Mouse (Mus musculus) MEL (cell line): ENCODE results near the gene Map4k1.

Experiments
- CTCF ChIP-seq, 3 experiments: IDR thresholded peaks in 2 of 3; conservative IDR thresholded peaks in 1 of 3; 2 replicates each; pipeline ENCODE4 v1.5.1; 2011 to 2012; ENCODE audit warnings: low read length in 3 of 3, low read depth in 2 of 3, mild to moderate bottlenecking in 2 of 3, improper control_type of control experiment in 1 of 3, inconsistent platforms in 1 of 3, mixed read lengths in 1 of 3, moderate library complexity in 1 of 3; ENCODE audit not compliant: control insufficient read depth in 1 of 3, insufficient read depth in 1 of 3, poor library complexity in 1 of 3, severe bottlenecking in 1 of 3
- E2F4 ChIP-seq: IDR thresholded peaks from 2 replicates; pipeline ENCODE4 v1.6.1; 2011; ENCODE audit warnings: low read depth, low read length, improper control_type of control experiment, borderline replicate concordance
- EP300 ChIP-seq, 2 experiments: IDR thresholded peaks; 2 replicates each; pipeline ENCODE4 v1.6.1; 2011; ENCODE audit warnings: improper control_type of control experiment in 2 of 2, low read length in 2 of 2, low read depth in 1 of 2, mild to moderate bottlenecking in 1 of 2
- MEF2A ChIP-seq: IDR thresholded peaks from 2 replicates; pipeline ENCODE4 v1.6.1; 2014; ENCODE audit warnings: low read depth, mild to moderate bottlenecking, inconsistent platforms, low read length, improper control_type of control experiment; ENCODE audit not compliant: poor library complexity, insufficient replicate concordance, severe bottlenecking; ENCODE audit errors: extremely low read depth
- POLR2A ChIP-seq, 2 experiments: IDR thresholded peaks; 2 replicates each; pipeline ENCODE4 v1.6.1; 2011 to 2012; ENCODE audit warnings: low read length in 2 of 2, mild to moderate bottlenecking in 2 of 2, control low read depth in 1 of 2, improper control_type of control experiment in 1 of 2, low read depth in 1 of 2, moderate library complexity in 1 of 2; ENCODE audit not compliant: control insufficient read depth in 1 of 2, insufficient read depth in 1 of 2, poor library complexity in 1 of 2
- POLR2AphosphoS5 ChIP-seq: IDR thresholded peaks from 2 replicates; pipeline ENCODE4 v1.6.1; 2012; ENCODE audit warnings: low read depth, borderline replicate concordance, mild to moderate bottlenecking, inconsistent platforms, low read length, moderate library complexity, mixed read lengths
- RCOR1 ChIP-seq: IDR thresholded peaks from 2 replicates; pipeline ENCODE4 v1.6.1; 2012; ENCODE audit warnings: low read depth, mild to moderate bottlenecking, inconsistent platforms, low read length, improper control_type of control experiment
- SMC3 ChIP-seq: IDR thresholded peaks from 2 replicates; pipeline ENCODE4 v1.6.1; 2011; ENCODE audit warnings: low read depth, low read length, improper control_type of control experiment
- TAL1 ChIP-seq: IDR thresholded peaks from 2 replicates; pipeline ENCODE4 v1.6.1; 2012; ENCODE audit warnings: mild to moderate bottlenecking, inconsistent platforms, low read length, moderate library complexity, mixed read lengths
- TBP ChIP-seq: IDR thresholded peaks from 2 replicates; pipeline ENCODE4 v1.8.0; 2011; ENCODE audit warnings: low read depth, low read length, improper control_type of control experiment
- TCF12 ChIP-seq: IDR thresholded peaks from 2 replicates; pipeline ENCODE4 v1.6.1; 2014; ENCODE audit warnings: low read depth, mild to moderate bottlenecking, inconsistent platforms, low read length, improper control_type of control experiment, moderate library complexity
- USF2 ChIP-seq, 2 experiments: IDR thresholded peaks; 2 replicates each; pipeline ENCODE4 v1.6.1; 2011 to 2012; ENCODE audit warnings: improper control_type of control experiment in 2 of 2, low read length in 2 of 2, borderline replicate concordance in 1 of 2, inconsistent platforms in 1 of 2, low read depth in 1 of 2, mild to moderate bottlenecking in 1 of 2; ENCODE audit not compliant: insufficient read depth in 1 of 2

GRCm38 (mm10) chr7:29043016-29043673, 61.3 kb downstream of the Map4k1 start:
- TF ChIP-seq CTCF (IDR thresholded peaks at IDR 0.05 in 2 of 3, conservative IDR thresholded peaks at IDR 0.05 in 1 of 3; ENCODE audit: control insufficient read depth in 1 of 3, insufficient read depth in 1 of 3, low read depth in 2 of 3, low read length in 3 of 3, poor library complexity in 1 of 3, severe bottlenecking in 1 of 3) (no peak), POLR2A (IDR thresholded peaks at IDR 0.05; ENCODE audit: control insufficient read depth in 1 of 2, insufficient read depth in 1 of 2, low read depth in 1 of 2, low read length in 2 of 2, poor library complexity in 1 of 2) (no peak), EP300 (IDR thresholded peaks at IDR 0.05; ENCODE audit: low read depth in 1 of 2, low read length in 2 of 2) (no peak), SMC3 (no peak), USF2 (IDR thresholded peaks at IDR 0.05; ENCODE audit: borderline replicate concordance in 1 of 2, insufficient read depth in 1 of 2, low read depth in 1 of 2, low read length in 2 of 2) (no peak), MEF2A (no peak), TCF12 (no peak), POLR2AphosphoS5 (no peak), E2F4 (no peak), TAL1 (no peak), TBP (no peak), RCOR1 (no peak)
